Mouse (Mus musculus) liver, adult (tissue): ENCODE results near the gene Slc35e4.

Experiments used
- GATA4 ChIP-seq: IDR thresholded peaks from 2 replicates; pipeline ENCODE4 v1.6.1; 2014; ENCODE audit warnings: mild to moderate bottlenecking, low read length; ENCODE audit not compliant: insufficient replicate concordance

Gene Slc35e4

GRCm38 (mm10) chr11:3894406-3895281, 19.8 kb downstream of the Slc35e4 start, which contains the start of the genes 4921536K21Rik and Dusp18:
4921536K21Rik (minus strand) TSS chr11:3895098.
Dusp18 (plus strand) TSS chr11:3895240.
- no peak for TF ChIP-seq GATA4

DNA sequence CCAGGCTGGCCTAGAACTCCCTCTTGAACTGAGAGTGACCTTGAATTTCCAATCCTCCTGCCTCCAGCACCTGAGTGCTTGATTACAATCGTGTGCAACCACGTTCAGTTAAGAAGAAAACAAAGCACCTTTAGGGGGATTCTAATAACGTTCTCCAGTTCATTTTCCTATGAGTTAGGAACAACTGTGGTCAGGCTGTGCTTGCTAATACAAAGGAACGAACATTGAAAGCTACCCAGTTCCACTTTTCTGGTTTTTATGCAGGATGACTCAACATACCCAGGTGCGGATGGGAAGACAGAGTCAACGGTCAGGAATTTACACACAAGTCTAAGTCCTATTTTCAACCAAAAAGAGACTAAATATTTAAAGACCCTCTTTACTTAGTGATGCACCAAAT, 20.5 kb downstream of the Slc35e4 start:
- TF ChIP-seq GATA4, result no peak

DNA sequence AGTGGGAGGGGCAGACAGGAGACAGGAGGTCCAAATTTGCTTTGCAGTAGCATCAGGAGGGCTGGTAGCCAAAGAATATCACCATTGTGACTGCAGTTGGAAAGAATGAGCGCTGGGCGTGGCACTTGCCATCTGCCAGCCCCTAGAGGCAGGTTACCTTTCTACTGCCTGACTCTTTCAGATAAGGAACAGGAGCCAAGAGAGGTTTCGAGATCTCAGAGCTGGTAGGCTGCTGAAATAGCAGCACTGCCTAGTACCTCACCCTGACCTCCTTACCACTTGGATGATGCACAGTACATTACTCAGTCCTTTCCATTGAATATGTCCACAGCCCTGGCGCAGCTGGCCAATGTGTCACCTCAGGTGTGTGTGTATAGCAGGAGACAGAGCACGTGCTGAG, 27.1 kb downstream of the Slc35e4 start:
- no peak for TF ChIP-seq GATA4

- no peak for TF ChIP-seq GATA4
These were observed 30.8 kb downstream of the Slc35e4 start for GRCm38 (mm10) chr11:3883711-3884110.

- no peak for TF ChIP-seq GATA4
These were observed 34.6 kb downstream of the Slc35e4 start for GRCm38 (mm10) chr11:3879836-3880235.

DNA sequence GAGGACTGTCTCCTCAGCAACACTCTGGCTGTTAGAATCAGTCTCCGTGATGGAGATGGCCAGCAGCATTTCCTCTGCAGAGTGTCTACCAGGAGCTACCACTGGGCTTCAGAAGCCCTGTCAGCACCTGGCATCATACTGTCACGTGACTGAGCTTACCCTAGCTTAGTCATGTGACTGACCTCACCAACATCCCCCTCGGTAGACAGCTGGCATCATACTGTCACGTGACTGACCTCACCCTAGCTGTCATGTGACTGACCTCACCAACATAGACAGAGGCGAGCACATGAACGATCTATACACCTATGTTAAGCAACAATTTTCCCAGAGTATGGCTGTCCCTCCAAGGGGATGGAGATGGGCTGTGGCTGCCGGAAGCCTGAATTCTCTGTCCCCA, 35.8 kb downstream of the Slc35e4 start:
- TF ChIP-seq GATA4, result no peak

DNA sequence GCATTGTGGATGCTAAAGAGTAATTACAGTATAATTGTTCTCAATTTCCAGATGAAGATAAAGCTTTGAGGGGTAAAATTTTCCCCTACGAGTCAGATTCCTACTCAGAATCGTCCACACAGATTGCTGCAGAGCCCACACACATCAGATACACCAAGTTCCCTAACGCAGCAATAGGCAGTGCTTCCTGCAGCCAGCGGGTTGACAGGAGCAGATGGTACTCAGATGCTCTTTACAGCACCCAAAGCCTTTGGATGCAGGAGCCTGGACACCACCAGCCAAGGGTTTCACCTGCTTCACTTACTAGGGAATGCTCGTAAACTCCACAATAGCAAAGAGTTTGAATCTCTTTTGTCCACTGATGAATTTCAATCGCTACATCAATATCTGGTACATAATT, 38.0 kb downstream of the Slc35e4 start:
- TF ChIP-seq GATA4, result no peak

- no peak for TF ChIP-seq GATA4
These were observed 50.1 kb downstream of the Slc35e4 start for GRCm38 (mm10) chr11:3864343-3864742.

DNA sequence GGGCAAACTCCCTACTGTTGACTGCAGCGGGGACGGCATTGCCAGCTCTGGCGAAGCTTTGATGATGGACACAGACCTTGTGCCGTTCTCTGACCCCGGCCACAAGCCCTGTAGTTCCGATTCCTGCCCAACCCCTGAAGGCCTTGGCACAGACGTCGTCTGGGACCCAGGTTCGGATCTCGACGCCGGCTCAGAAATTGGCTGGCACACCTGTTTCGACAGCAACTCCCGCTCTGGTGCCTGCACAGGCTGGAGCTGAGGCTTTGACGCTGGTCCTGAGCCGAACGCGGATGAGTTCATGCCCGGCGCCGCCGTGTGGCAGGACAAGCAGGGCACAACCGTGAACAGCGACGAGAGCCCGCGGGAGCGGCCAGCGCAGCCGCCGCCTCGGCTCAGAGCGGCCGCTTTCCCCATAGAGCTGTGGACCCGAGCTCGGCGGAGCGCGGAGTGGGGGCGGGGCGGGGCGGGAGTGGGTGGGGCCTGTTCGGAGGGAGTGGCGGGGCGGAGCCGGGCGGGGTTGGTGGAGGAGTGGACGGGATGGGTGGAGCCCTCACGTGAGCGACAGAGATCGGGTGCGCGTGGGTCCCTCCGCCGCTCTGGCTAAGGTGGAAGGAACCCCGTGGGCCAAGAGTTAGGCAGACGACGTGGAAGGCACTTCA, 50.9 kb downstream of the Slc35e4 start, which contains the start of gene Osbp2:
Osbp2 (minus strand) TSS at position 450 of the 659 bp plus-strand sequence.
- no peak for TF ChIP-seq GATA4

GRCm38 (mm10) chr11:3862661-3863453, 51.6 kb downstream of the Slc35e4 start:
- no peak for TF ChIP-seq GATA4

- TF ChIP-seq GATA4, result no peak
These were observed 54.1 kb downstream of the Slc35e4 start for GRCm38 (mm10) chr11:3860361-3860760.

GRCm38 (mm10) chr11:3859778-3860177, 54.7 kb downstream of the Slc35e4 start:
- no peak for TF ChIP-seq GATA4

- no peak for TF ChIP-seq GATA4
These were observed 56.6 kb downstream of the Slc35e4 start for GRCm38 (mm10) chr11:3857902-3858301.
